Mouse (Mus musculus): ENCODE measurements around the gene Evc.

The Evc gene

DNA sequence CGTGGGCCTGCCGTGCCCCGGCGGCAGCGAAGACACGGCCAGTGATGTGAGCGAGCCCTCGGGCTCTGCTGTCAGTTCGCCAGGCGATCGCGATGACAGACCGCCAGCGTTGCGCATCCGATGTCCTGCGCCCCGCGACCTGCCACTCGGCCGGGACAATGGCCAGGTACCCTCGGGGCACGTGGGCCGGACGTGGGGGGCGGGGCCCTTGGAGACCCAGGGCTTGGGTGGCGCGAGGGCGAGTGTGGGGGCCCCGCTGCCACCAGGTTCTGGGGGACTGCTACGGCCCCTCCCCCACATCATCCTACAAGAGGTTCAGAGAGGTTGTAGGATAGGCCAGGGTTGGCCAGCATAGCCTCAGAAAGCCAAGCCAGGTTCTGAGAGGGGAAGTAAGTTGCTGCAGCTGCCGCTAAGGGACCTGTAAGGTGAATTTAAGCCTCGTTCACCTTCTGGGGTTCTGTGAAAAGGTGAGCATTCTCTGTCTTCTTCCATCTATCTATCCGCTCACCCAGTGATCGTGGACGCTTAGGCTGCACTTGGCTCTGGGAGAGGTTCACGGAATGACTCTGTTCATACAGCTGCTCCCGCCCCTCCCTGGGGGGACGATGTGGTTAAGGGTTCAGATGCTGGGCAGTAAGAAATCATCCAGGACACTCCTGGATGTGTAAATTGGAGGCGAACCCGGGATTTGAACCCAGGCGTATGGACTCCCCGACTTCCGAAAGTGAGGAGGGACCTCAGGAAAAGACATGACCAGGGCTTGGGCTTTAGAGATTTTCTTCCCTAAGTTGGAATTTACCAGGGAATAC lies 94.1 kb downstream of the Evc start:
- peak; percentile 47 for DNase-seq (ENCODE audit: low spot score)

- peak; percentile 57 for DNase-seq (ENCODE audit: low spot score)
These were observed 95.0 kb downstream of the Evc start, which contains the start of gene Crmp1 for GRCm38 (mm10) chr5:37241651-37242151. TSS of gene Crmp1 (plus strand) at chr5:37241940.

DNA sequence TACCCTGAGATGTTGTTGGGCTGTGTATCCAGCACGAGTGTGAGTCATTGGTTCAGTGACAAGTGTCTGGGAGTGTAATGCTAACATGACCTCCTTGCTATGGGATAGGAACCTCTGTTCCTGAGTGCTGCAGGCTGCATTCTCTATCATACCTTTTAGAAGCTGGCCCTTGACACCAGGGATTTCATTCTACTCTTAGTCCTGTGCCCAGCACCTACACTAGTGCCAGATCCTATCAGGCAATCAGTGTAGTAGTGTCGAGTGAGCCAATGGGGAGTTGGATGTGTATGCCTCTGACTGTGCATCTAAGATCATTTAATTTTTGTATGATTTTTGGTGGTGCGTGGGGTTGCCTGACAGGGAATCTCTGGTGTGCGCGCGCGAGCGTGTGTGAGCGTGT lies 95.5 kb downstream of the Evc start:
- no peak for DNase-seq (ENCODE audit: low spot score)

GRCm38 (mm10) chr5:37240550-37240949 lies 96.1 kb downstream of the Evc start:
- DNase-seq (ENCODE audit: low spot score) = peak; percentile 58
